ENCODE assay signal across 11 mouse cellular contexts in genomic region chr8:20589178-20589539, GRCm38 (mm10). TPM values are rescaled to one million over a fixed set of nuclear protein-coding genes. Genes with fewer than 3 reads are reported as not detected.
DNase-seq lines count a peak whose midpoint lies in the region; ATAC-seq lines count a peak whose summit lies in the region.
"Not testable (repeated sequence)": the region's sequence is repeated elsewhere in the genome, so short reads cannot be mapped to it uniquely, and the experiment has no call there.
"Had no signal": no experiment of that assay in that cellular context is flagged by ENCODE, and none has a peak within 500 bp of the region (broad histone marks: within the 10 kb centered on the region; RNA-seq: fewer than 3 reads in every experiment).

No protein-coding gene starts in this region.

- H3K9ac ChIP-seq in hindbrain, embryonic 12.5 days; liver, embryonic 13.5 days; midbrain, embryonic 13.5 days (replicated peaks): not testable (repeated sequence)

- not testable (repeated sequence) for H3K4me2 ChIP-seq in hindbrain, embryonic 12.5 days (replicated peaks); liver, embryonic 13.5 days; midbrain, embryonic 13.5 days (replicated peaks)

- not testable (repeated sequence) for H3K27ac ChIP-seq in hindbrain, embryonic 12.5 days; liver, embryonic 13.5 days; midbrain, embryonic 13.5 days

- peak; percentile 81 for ATAC-seq in hindbrain, embryonic 12.5 days (ENCODE audit: low FRiP score)
- peak; percentile 92 for ATAC-seq in liver, embryonic 13.5 days (ENCODE audit: low read depth)
- ATAC-seq in midbrain, embryonic 13.5 days, result peak; percentile 90

- not testable (repeated sequence) for H3K4me1 ChIP-seq in hindbrain, embryonic 12.5 days; liver, embryonic 13.5 days (replicated peaks); midbrain, embryonic 13.5 days (replicated peaks)

- not testable (repeated sequence) for H3K27me3 ChIP-seq in hindbrain, embryonic 12.5 days; liver, embryonic 13.5 days; midbrain, embryonic 13.5 days

- 78% methylated on average over 2 of the region's 4 CpGs for WGBS in hindbrain, embryonic 12.5 days
- WGBS in liver, embryonic 13.5 days (ENCODE audit: insufficient replicate concordance), result 41% methylated on average over 2 of the region's 4 CpGs
- WGBS in midbrain, embryonic 13.5 days, result 83% methylated on average over 2 of the region's 4 CpGs

- not testable (repeated sequence) for H3K9me3 ChIP-seq in hindbrain, embryonic 12.5 days (replicated peaks); liver, embryonic 13.5 days (replicated peaks); midbrain, embryonic 13.5 days

- DNase-seq in cerebellum, adult 18-20 months, result peak; percentile 14 to 32
- peak; percentile 17 for DNase-seq in gastrocnemius, adult 18-20 months (ENCODE audit: low spot score)
- peak; percentile 16 for DNase-seq in kidney, postnatal 10 days
- peak; percentile 14 for DNase-seq in liver, embryonic 13.5 days
- peak; percentile 8 for DNase-seq in right cerebral cortex, postnatal 25 days
- DNase-seq in urinary bladder, adult 18-20 months (ENCODE audit: low spot score in 2 of 2), result peak; percentile 32 to 37

- not testable (repeated sequence) for H3K4me3 ChIP-seq in hindbrain, embryonic 12.5 days; liver, embryonic 13.5 days (replicated peaks); midbrain, embryonic 13.5 days (replicated peaks)

- not testable (repeated sequence) for H3K36me3 ChIP-seq in hindbrain, embryonic 12.5 days; liver, embryonic 13.5 days; midbrain, embryonic 13.5 days

RNA-seq across cellular contexts. Expression of gene Gm21119, which starts 25.6 kb away (rescaled TPM):
- under 1 TPM; 0.11 to 0.69 TPM for total RNA-seq in gastrocnemius, adult 18-20 months (2021)
- polyA plus RNA-seq in hindbrain, embryonic 12.5 days (2016; fragmentation: Nextera tagmentation; extraction: Ambion mirVana), result 0.13 TPM in 1 of 2 replicates, not detected in the other
- polyA plus RNA-seq in liver, embryonic 13.5 days (2015; fragmentation: Nextera tagmentation; extraction: Ambion mirVana), result not detected in 2 replicates
- polyA plus RNA-seq in midbrain, embryonic 13.5 days (2015; fragmentation: Nextera tagmentation; extraction: Ambion mirVana), result not detected in 2 replicates
- polyA plus RNA-seq: CD4-positive, CD25-positive, alpha-beta regulatory T cell, adult 4 months; midbrain, embryonic 10.5 days; small intestine, adult 2 months had no signal
